Mouse (Mus musculus) G1E (cell line): Measurements from ENCODE around the gene Uba7. TPM values are rescaled to one million over a fixed set of nuclear protein-coding genes. Genes with fewer than 3 reads are reported as not detected.

Experiments used
- ATAC-seq: 2 replicates; pipeline ENCODE4 v1.8.0; 2016; ENCODE audit warnings: mild to moderate bottlenecking; ENCODE audit not compliant: insufficient number of reproducible peaks, poor library complexity, low FRiP score, severe bottlenecking; ENCODE audit errors: extremely low read depth
- DNase-seq: peaks from one replicate; pipeline ENCODE4 v3.0.0; 2012; ENCODE audit warnings: low spot score
- H3K27me3 ChIP-seq: 2 replicates; pipeline ENCODE4 v1.6.1; 2012; ENCODE audit warnings: mild to moderate bottlenecking, low read length, inconsistent platforms; ENCODE audit not compliant: insufficient read depth
- H3K36me3 ChIP-seq: replicated peaks from 2 replicates; pipeline ENCODE3; 2012; ENCODE audit warnings: mild to moderate bottlenecking, inconsistent platforms
- H3K4me1 ChIP-seq: 2 replicates; pipeline ENCODE4 v1.6.1; 2012; ENCODE audit warnings: low read depth, low read length, inconsistent platforms, mixed read lengths; ENCODE audit not compliant: insufficient read depth
- H3K4me3 ChIP-seq: 2 replicates; pipeline ENCODE4 v1.5.1; 2012; ENCODE audit warnings: low read depth, mild to moderate bottlenecking, inconsistent platforms, low read length, moderate library complexity, mixed read lengths
- H3K9me3 ChIP-seq: replicated peaks from 2 replicates; pipeline ENCODE4 v1.6.1; 2012; ENCODE audit warnings: inconsistent platforms
- CTCF ChIP-seq: IDR thresholded peaks from 2 replicates; pipeline ENCODE4 v1.5.1; 2012; ENCODE audit warnings: low read depth, low read length, inconsistent platforms, mixed read lengths
- GATA1 ChIP-seq: IDR thresholded peaks from 2 replicates; pipeline ENCODE4 v1.6.1; 2012; ENCODE audit warnings: borderline replicate concordance, low read length, inconsistent platforms, mixed read lengths
- GATA2 ChIP-seq: IDR thresholded peaks from 2 replicates; pipeline ENCODE4 v1.6.1; 2012; ENCODE audit warnings: low read depth, low read length, inconsistent platforms, borderline replicate concordance
- POLR2AphosphoS5 ChIP-seq: IDR thresholded peaks from 2 replicates; pipeline ENCODE4 v1.6.1; 2012; ENCODE audit warnings: low read depth, low read length, inconsistent platforms; ENCODE audit not compliant: insufficient replicate concordance
- TAL1 ChIP-seq: conservative IDR thresholded peaks from 2 replicates; pipeline ENCODE4 v1.6.1; 2012; ENCODE audit warnings: low read depth, low read length, inconsistent platforms, mixed read lengths
- polyA plus RNA-seq: library from polyadenylated mRNA; stranded (reverse); fragments of >175 nt; gene quantifications from 2 replicates; pipeline ENCODE4 v1.2.3, GENCODE M21; 2012
- total RNA-seq, 2 experiments: library from RNA; stranded (forward) in 1 of 2; stranded (reverse) in 1 of 2; fragments of 200-1000 nt in 1 of 2; fragments of >200 nt in 1 of 2; fragmentation: Nextera tagmentation in 1 of 2; gene quantifications; 2 replicates each; pipeline ENCODE4 v1.2.3; 2014 to 2017

Uba7 gene
- total and polyA plus RNA-seq, 3 experiments = 34.2 to 145 (median 87.9) TPM

DNA sequence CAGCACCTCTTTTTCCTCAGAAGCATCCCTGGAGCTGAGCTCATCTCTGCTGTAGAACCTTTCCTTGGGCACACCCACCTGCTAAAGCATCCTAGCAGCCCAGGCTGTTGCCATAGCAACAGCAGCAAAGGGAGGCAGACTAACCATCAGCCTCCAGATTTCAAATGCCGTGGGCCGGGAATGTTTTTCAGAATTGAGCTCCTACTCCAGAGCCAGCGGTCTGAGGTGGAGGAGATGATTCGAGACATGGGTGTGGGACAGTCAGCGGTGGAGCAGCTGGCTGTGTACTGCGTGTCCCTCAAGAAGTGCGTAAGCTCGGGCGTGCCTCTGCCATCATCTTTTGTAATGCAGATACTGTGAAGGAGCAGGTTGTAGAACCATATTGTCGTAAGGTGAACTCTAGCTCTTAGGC, 13.9 kb upstream of the Uba7 start:
- H3K36me3 ChIP-seq = peaks cover 100% of the 10 kb centered on the region
- DNase-seq = no peak
- H3K9me3 ChIP-seq = no peaks in the 10 kb centered on the region
- H3K4me1 ChIP-seq = peaks cover 14% of the 10 kb centered on the region; the same call in 1 of the 2 replicates
- ATAC-seq = no peak
- no peaks in the 10 kb centered on the region for H3K27me3 ChIP-seq
- TF ChIP-seq GATA2 (no peak), TAL1 (no peak), GATA1 (no peak), POLR2AphosphoS5 (no peak), CTCF (no peak)
- H3K4me3 ChIP-seq = no peak overlapping the region

DNA sequence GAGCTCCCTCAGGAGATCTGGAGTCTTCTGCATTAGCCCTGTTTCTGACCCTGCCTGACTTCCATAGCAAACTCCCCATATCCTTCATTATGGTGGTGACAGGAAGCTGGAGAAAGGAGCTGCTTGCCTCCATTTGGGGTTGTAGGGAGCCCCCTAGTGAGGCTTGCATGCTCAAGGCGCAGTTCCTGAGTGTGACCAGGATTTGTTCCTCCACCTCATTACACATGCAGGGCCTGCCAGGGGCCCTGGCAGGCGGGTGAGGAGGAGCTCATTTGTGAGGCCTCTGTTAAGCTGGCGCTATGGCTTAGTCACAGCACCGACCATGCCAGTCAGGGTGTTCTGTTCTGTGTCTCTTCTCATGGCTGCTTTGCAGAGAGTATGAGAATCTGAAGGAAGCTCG, 13.4 kb upstream of the Uba7 start:
- no peak for ATAC-seq
- Histone ChIP-seq H3K36me3 (peaks cover 100% of the 10 kb centered on the region), H3K4me3 (no peak overlapping the region), H3K27me3 (no peaks in the 10 kb centered on the region), H3K4me1 (peaks cover 14% of the 10 kb centered on the region; the same call in 1 of the 2 replicates), H3K9me3 (no peaks in the 10 kb centered on the region)
- TF ChIP-seq GATA1 (no peak), POLR2AphosphoS5 (no peak), TAL1 (no peak), CTCF (no peak), GATA2 (no peak)
- no peak for DNase-seq

DNA sequence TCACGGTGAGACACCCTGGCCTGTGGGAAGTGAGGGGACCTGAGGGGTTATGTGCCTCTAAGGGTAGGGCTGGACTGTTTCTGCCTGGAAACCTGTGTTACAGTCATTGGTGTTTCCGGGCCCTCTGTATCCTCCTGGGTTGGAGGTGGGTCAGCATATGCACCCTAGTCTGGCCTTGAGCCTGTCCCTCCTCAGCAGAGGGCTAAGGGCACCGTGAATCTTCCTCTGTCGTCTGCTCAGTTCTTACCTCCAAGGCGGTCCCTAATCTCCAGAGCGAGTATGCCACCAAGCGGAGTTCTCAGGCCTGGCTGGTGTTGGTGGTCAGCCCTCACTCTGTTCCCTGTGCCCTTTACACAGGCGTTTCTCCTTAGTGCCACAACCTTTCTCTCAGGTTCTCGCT, 12.4 kb upstream of the Uba7 start:
- H3K4me3 ChIP-seq = no peak overlapping the region
- no peaks in the 10 kb centered on the region for H3K9me3 ChIP-seq
- peaks cover 14% of the 10 kb centered on the region; the same call in 1 of the 2 replicates for H3K4me1 ChIP-seq
- no peaks in the 10 kb centered on the region for H3K27me3 ChIP-seq
- no peak for TF ChIP-seq GATA2
- TF ChIP-seq POLR2AphosphoS5 = no peak
- no peak for TF ChIP-seq TAL1
- TF ChIP-seq GATA1 = no peak
- no peak for TF ChIP-seq CTCF
- H3K36me3 ChIP-seq = peaks cover 99% of the 10 kb centered on the region
- DNase-seq (no peak), ATAC-seq (no peak)

DNA sequence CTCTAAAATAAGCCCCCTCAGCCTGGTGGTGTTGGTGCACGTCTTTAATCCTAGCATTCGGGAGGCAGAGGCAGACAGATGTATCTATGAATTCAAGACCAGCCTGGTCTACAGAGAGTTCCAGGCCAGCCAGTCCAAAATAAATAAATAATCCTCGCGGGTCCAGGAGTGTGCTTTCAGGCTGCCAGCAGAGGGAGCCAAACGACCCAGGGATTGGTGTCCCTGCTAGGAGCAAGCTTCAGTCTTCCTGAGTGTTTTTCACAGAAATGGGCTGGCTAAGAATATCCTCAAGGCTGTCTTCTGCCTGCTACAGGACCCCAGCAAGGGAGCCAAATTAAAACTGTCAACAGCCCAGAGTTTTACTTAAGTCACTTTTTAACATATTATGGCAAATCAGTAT, 11.6 kb upstream of the Uba7 start:
- H3K9me3 ChIP-seq = no peaks in the 10 kb centered on the region
- TF ChIP-seq CTCF (peak; percentile 92), GATA1 (no peak), GATA2 (no peak), POLR2AphosphoS5 (no peak), TAL1 (no peak)
- DNase-seq (peak; percentile 74), ATAC-seq (0 out of 2 replicates have a peak, but pooled peaks have one; percentile 8)
- no peaks in the 10 kb centered on the region for H3K27me3 ChIP-seq
- H3K4me1 ChIP-seq = peaks cover 14% of the 10 kb centered on the region; the same call in 1 of the 2 replicates
- no peak overlapping the region for H3K4me3 ChIP-seq
- peaks cover 99% of the 10 kb centered on the region for H3K36me3 ChIP-seq

DNA sequence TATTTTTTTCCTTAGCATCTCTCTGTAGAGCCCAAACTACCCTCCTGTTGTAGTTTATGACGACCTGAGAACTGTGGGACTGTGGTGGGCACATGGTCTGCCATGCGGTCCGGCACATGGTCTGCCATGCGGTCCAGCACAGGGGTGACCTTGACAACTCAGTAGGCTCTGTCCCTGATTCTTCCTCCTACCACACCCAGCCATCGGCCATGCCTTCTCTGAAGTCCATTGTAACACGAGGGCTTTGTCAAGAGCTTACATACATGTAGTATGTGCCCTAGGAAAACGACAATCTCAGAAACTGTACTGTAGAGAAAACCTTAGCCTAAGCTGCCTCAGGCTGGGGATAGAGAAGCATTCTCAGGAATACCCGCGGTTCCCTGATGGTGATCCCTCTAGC, 10.6 kb upstream of the Uba7 start:
- TF ChIP-seq GATA1 (no peak), TAL1 (no peak), CTCF (no peak), POLR2AphosphoS5 (no peak), GATA2 (no peak)
- no peaks in the 10 kb centered on the region for H3K27me3 ChIP-seq
- no peaks in the 10 kb centered on the region for H3K9me3 ChIP-seq
- peaks cover 99% of the 10 kb centered on the region for H3K36me3 ChIP-seq
- peaks cover 14% of the 10 kb centered on the region; the same call in 1 of the 2 replicates for H3K4me1 ChIP-seq
- H3K4me3 ChIP-seq = no peak overlapping the region
- ATAC-seq = no peak
- DNase-seq = no peak

DNA sequence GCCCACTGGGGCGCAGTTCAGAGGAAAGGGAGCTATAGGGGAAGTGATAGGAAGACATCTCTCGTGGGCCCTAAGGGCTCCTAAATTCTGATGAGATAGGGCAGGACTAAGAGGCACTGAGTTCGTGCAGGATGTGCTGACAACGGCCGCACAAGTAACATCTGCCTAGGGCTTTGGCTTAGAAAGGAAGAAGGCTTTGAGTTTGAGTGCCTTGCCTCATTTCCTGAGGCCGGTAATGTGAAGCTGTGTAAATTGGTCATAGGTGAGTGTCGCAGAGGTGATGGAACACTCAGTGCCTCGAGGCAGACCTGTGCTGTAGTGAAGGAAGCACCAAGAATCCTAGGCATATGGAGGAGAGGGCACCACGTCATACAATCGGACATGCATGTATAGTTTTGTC, 8.6 kb upstream of the Uba7 start:
- H3K4me1 ChIP-seq = peaks cover 27% of the 10 kb centered on the region
- H3K4me3 ChIP-seq = no peak overlapping the region
- TF ChIP-seq CTCF = no peak

DNA sequence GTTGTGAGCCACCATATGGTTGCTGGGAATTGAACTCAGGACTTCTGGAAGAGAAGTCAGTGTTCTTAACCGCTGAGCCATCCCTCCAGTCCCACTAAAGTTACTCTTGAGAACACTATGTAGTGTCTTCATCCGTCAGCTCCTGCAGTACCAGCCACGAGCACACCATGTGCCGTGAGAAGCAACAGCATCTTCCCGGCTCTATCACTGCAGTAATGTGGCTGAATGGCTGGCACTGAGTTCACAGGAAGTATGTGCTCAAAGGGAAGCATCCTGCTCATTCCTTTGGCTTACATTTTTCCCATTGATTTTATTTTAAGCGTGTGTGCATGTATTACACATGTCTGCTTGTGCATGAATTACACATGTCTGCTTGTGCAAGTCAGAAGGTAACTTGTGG, 7.9 kb upstream of the Uba7 start:
- TF ChIP-seq POLR2AphosphoS5 = no peak
- Histone ChIP-seq H3K27me3 (no peaks in the 10 kb centered on the region), H3K4me1 (peaks cover 31% of the 10 kb centered on the region), H3K9me3 (no peaks in the 10 kb centered on the region), H3K36me3 (peaks cover 99% of the 10 kb centered on the region), H3K4me3 (no peak overlapping the region)
- no peak for DNase-seq
- no peak for ATAC-seq

More for the DNA sequence above, 8.6 kb upstream of the Uba7 start:
- ATAC-seq (no peak), DNase-seq (no peak)
- Histone ChIP-seq H3K27me3 (no peaks in the 10 kb centered on the region), H3K9me3 (no peaks in the 10 kb centered on the region), H3K36me3 (peaks cover 99% of the 10 kb centered on the region)
